Mouse (Mus musculus): ENCODE data around the gene Trnt1. TPM values are rescaled to one million over a fixed set of nuclear protein-coding genes. Genes with fewer than 3 reads are reported as not detected.

The Trnt1 gene
- total and polyA plus RNA-seq, 2 experiments from 2014 or later: 58.2 to 73.0 TPM

- 87% methylated on average over 3 of the region's 3 CpGs for WGBS
- TF ChIP-seq CTCF (IDR thresholded peaks at IDR 0.05; ENCODE audit: low read depth): no peak
These were observed 18.2 kb downstream of the Trnt1 start for GRCm38 (mm10) chr6:106787138-106787537.

GRCm38 (mm10) chr6:106791429-106791828 lies 22.5 kb downstream of the Trnt1 start:
- ATAC-seq (no peak), DNase-seq (no peak)
- Histone ChIP-seq H3K4me3 (ENCODE audit: low read depth, low read length) (no peak overlapping the region), H3K9ac (no peak overlapping the region), H3K27me3 (ENCODE audit: insufficient read depth, low read length) (no peaks in the 10 kb centered on the region), H3K9me3 (ENCODE audit: low read length) (no peaks in the 10 kb centered on the region), H3K4me2 (ENCODE audit: low read depth) (no peak overlapping the region), H3K4me1 (ENCODE audit: insufficient read depth) (no peaks in the 10 kb centered on the region), H3K27ac (ENCODE audit: low read depth, low read length) (no peak overlapping the region), H3K36me3 (ENCODE audit: insufficient read depth) (peaks cover 40% of the 10 kb centered on the region)
- 94% methylated on average over 8 of the region's 8 CpGs for WGBS
- TF ChIP-seq CTCF (IDR thresholded peaks at IDR 0.05; ENCODE audit: low read depth): no peak

More at GRCm38 (mm10) chr6:106787138-106787537, 18.2 kb downstream of the Trnt1 start:
- H3K27ac ChIP-seq (ENCODE audit: low read depth, low read length): no peak overlapping the region
- H3K36me3 ChIP-seq (ENCODE audit: insufficient read depth): peaks cover 27% of the 10 kb centered on the region
- H3K9ac ChIP-seq: no peak overlapping the region
- DNase-seq (no peak), ATAC-seq (no peak)
- H3K4me3 ChIP-seq (ENCODE audit: low read depth, low read length): no peak overlapping the region
- no peak overlapping the region for H3K4me2 ChIP-seq (ENCODE audit: low read depth)
- H3K9me3 ChIP-seq (ENCODE audit: low read length): no peaks in the 10 kb centered on the region
- no peaks in the 10 kb centered on the region for H3K4me1 ChIP-seq (ENCODE audit: insufficient read depth)
- no peaks in the 10 kb centered on the region for H3K27me3 ChIP-seq (ENCODE audit: insufficient read depth, low read length)

- H3K4me2 ChIP-seq (ENCODE audit: low read depth): no peak overlapping the region
- H3K36me3 ChIP-seq (ENCODE audit: insufficient read depth): peaks cover 38% of the 10 kb centered on the region
- H3K4me3 ChIP-seq (ENCODE audit: low read depth, low read length): no peak overlapping the region
- DNase-seq (no peak), ATAC-seq (no peak)
- H3K9ac ChIP-seq: no peak overlapping the region
- H3K27ac ChIP-seq (ENCODE audit: low read depth, low read length): no peak overlapping the region
- WGBS: 93% methylated on average over 5 of the region's 5 CpGs
- no peaks in the 10 kb centered on the region for H3K4me1 ChIP-seq (ENCODE audit: insufficient read depth)
- no peaks in the 10 kb centered on the region for H3K9me3 ChIP-seq (ENCODE audit: low read length)
- no peak for TF ChIP-seq CTCF (IDR thresholded peaks at IDR 0.05; ENCODE audit: low read depth)
- no peaks in the 10 kb centered on the region for H3K27me3 ChIP-seq (ENCODE audit: insufficient read depth, low read length)
These were observed 23.6 kb downstream of the Trnt1 start for GRCm38 (mm10) chr6:106792486-106792885.

GRCm38 (mm10) chr6:106793088-106793487 lies 24.2 kb downstream of the Trnt1 start:
- ATAC-seq: no peak
- H3K4me1 ChIP-seq (ENCODE audit: insufficient read depth): no peaks in the 10 kb centered on the region
- no peaks in the 10 kb centered on the region for H3K9me3 ChIP-seq (ENCODE audit: low read length)
- H3K27me3 ChIP-seq (ENCODE audit: insufficient read depth, low read length): no peaks in the 10 kb centered on the region
- no peak overlapping the region for H3K27ac ChIP-seq (ENCODE audit: low read depth, low read length)
- no peak overlapping the region for H3K9ac ChIP-seq
- DNase-seq: no peak
- H3K4me3 ChIP-seq (ENCODE audit: low read depth, low read length): no peak overlapping the region
- no peak overlapping the region for H3K4me2 ChIP-seq (ENCODE audit: low read depth)
- WGBS: 94% methylated on average over 7 of the region's 7 CpGs
- peaks cover 36% of the 10 kb centered on the region for H3K36me3 ChIP-seq (ENCODE audit: insufficient read depth)
- TF ChIP-seq CTCF (IDR thresholded peaks at IDR 0.05; ENCODE audit: low read depth): no peak

GRCm38 (mm10) chr6:106793621-106794020 lies 24.7 kb downstream of the Trnt1 start:
- Histone ChIP-seq H3K9me3 (ENCODE audit: low read length) (no peaks in the 10 kb centered on the region), H3K4me1 (ENCODE audit: insufficient read depth) (no peaks in the 10 kb centered on the region; the same call in 1 of the 2 replicates), H3K36me3 (ENCODE audit: insufficient read depth) (peaks cover 32% of the 10 kb centered on the region), H3K27ac (ENCODE audit: low read depth, low read length) (no peak overlapping the region), H3K4me3 (ENCODE audit: low read depth, low read length) (no peak overlapping the region), H3K27me3 (ENCODE audit: insufficient read depth, low read length) (no peaks in the 10 kb centered on the region), H3K9ac (no peak overlapping the region), H3K4me2 (ENCODE audit: low read depth) (no peak overlapping the region)
- DNase-seq: no peak
- ATAC-seq: no peak
- 95% methylated on average over 10 of the region's 10 CpGs for WGBS
- no peak for TF ChIP-seq CTCF (IDR thresholded peaks at IDR 0.05; ENCODE audit: low read depth)

GRCm38 (mm10) chr6:106794094-106794814 lies 25.3 kb downstream of the Trnt1 start:
- no peak overlapping the region for H3K9ac ChIP-seq
- ATAC-seq (no peak), DNase-seq (no peak)
- no peaks in the 10 kb centered on the region for H3K9me3 ChIP-seq (ENCODE audit: low read length)
- WGBS: 93% methylated on average over 13 of the region's 13 CpGs
- no peaks in the 10 kb centered on the region for H3K27me3 ChIP-seq (ENCODE audit: insufficient read depth, low read length)
- TF ChIP-seq CTCF (IDR thresholded peaks at IDR 0.05; ENCODE audit: low read depth): no peak
- H3K36me3 ChIP-seq (ENCODE audit: insufficient read depth): peaks cover 32% of the 10 kb centered on the region
- H3K4me3 ChIP-seq (ENCODE audit: low read depth, low read length): no peak overlapping the region
- no peak overlapping the region for H3K4me2 ChIP-seq (ENCODE audit: low read depth)
- H3K4me1 ChIP-seq (ENCODE audit: insufficient read depth): peaks cover 6% of the 10 kb centered on the region
- no peak overlapping the region for H3K27ac ChIP-seq (ENCODE audit: low read depth, low read length)

- Histone ChIP-seq H3K4me1 (ENCODE audit: insufficient read depth) (peaks cover 8% of the 10 kb centered on the region), H3K36me3 (ENCODE audit: insufficient read depth) (peaks cover 9% of the 10 kb centered on the region; the same call in 1 of the 2 replicates), H3K27ac (ENCODE audit: low read depth, low read length) (peak within 1 kb of the TSS; percentile 51; the same call in 1 of the 2 replicates), H3K9me3 (ENCODE audit: low read length) (no peaks in the 10 kb centered on the region), H3K4me3 (ENCODE audit: low read depth, low read length) (peak within 1 kb of the TSS; percentile 75), H3K27me3 (ENCODE audit: insufficient read depth, low read length) (no peaks in the 10 kb centered on the region), H3K9ac (peak within 1 kb of the TSS; percentile 79), H3K4me2 (ENCODE audit: low read depth) (peak within 1 kb of the TSS; percentile 84)
- 6% methylated on average over 57 of the region's 57 CpGs for WGBS
- peak; percentile 99 for TF ChIP-seq CTCF (IDR thresholded peaks at IDR 0.05; ENCODE audit: low read depth)
- peak; percentile 98 for ATAC-seq
- peak; percentile 94 for DNase-seq
These were observed 30.7 kb downstream of the Trnt1 start, which contains the start of gene Crbn for GRCm38 (mm10) chr6:106799333-106800226. Crbn (minus strand) TSS chr6:106800077.
